Mouse (Mus musculus) E14TG2a.4 (cell line): ENCODE measurements around the gene Krt8.

Experiments
- CTCF ChIP-seq: conservative IDR thresholded peaks from 2 replicates; pipeline ENCODE4 v1.5.1; 2014; ENCODE audit warnings: low read length
- NANOG ChIP-seq: IDR thresholded peaks from 2 replicates; pipeline ENCODE4 v1.6.1; 2014; ENCODE audit warnings: borderline replicate concordance, low read length, mixed read lengths

DNA sequence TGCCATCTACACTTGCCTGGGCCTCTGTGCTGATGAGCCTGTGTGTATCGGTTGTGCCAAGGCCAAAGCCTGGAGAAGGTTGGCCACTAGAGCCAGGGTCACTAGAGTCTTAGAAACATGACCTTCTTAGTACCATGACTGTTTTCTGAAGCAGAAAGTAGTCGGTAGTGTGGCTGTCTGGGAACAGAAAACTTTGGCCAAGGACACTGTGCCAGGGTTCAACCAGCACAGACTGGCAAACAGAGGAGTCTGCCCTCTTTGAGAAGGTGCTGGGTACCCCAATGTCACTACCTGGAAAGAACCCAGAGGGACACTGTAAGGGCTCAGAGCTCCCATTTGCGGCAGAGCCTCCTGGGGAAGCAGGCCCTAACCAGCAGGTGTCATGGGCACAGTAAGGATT lies 27.6 kb downstream of the Krt8 start:
- TF ChIP-seq CTCF, result no peak
- no peak for TF ChIP-seq NANOG
